Mouse (Mus musculus) kidney, postnatal 0 days (tissue): ENCODE data around the gene Prokr1. TPM values are rescaled to one million over a fixed set of nuclear protein-coding genes. Genes with fewer than 3 reads are reported as not detected.

Experiments used
- ATAC-seq: fragments of 200-750 bp; cut with Nextera tagmentation; replicated peaks from 2 replicates; pipeline ENCODE4 v1.8.0; 2017; ENCODE audit warnings: low read depth, moderate number of reproducible peaks, moderate TSS enrichment, moderate library complexity; ENCODE audit not compliant: low FRiP score
- DNase-seq: peaks from one replicate; pipeline ENCODE4 v3.0.0-alpha.2; 2016; ENCODE audit warnings: low spot score
- H3K27ac ChIP-seq: fragments of 300-500 bp; sonication (generic); 2 replicates; pipeline ENCODE4 v1.5.1; 2014; ENCODE audit warnings: mild to moderate bottlenecking
- H3K27me3 ChIP-seq: fragments of 300-500 bp; sonication (generic); 2 replicates; pipeline ENCODE4 v1.6.1; 2014; ENCODE audit warnings: low read length, mixed read lengths; ENCODE audit not compliant: insufficient read depth
- H3K36me3 ChIP-seq: fragments of 300-500 bp; sonication (generic); 2 replicates; pipeline ENCODE4 v1.6.1; 2014; ENCODE audit warnings: low read length, mixed read lengths; ENCODE audit not compliant: insufficient read depth
- H3K4me1 ChIP-seq: fragments of 300-500 bp; sonication (generic); replicated peaks from 2 replicates; pipeline ENCODE4 v1.6.1; 2014; ENCODE audit warnings: antibody characterized with exemption, low read length, mixed read lengths; ENCODE audit not compliant: insufficient read depth
- H3K4me2 ChIP-seq: fragments of 300-500 bp; sonication (generic); 2 replicates; pipeline ENCODE4 v1.6.1; 2014; ENCODE audit warnings: mild to moderate bottlenecking, low read length, moderate library complexity, mixed read lengths
- H3K4me3 ChIP-seq: fragments of 300-500 bp; sonication (generic); replicated peaks from 2 replicates; pipeline ENCODE4 v1.5.1; 2014; ENCODE audit warnings: low read depth, low read length
- H3K9ac ChIP-seq: fragments of 300-500 bp; sonication (generic); 2 replicates; pipeline ENCODE4 v1.6.1; 2014; ENCODE audit warnings: low read depth, low read length
- H3K9me3 ChIP-seq: fragments of 300-500 bp; sonication (generic); replicated peaks from 2 replicates; pipeline ENCODE4 v1.6.1; 2016; ENCODE audit warnings: low read length, inconsistent platforms, mixed read lengths
- CTCF ChIP-seq: IDR thresholded peaks from 2 replicates; pipeline ENCODE4 v1.5.1; 2016; ENCODE audit warnings: antibody characterized with exemption, low read depth, mild to moderate bottlenecking, moderate library complexity
- WGBS: fragments of 180-500 bp; shearing (Covaris S2); extraction: QIAGEN DNeasy Blood & Tissue Kit; methylation state at CpG from one replicate; pipeline ENCODE4 v1.1.7; 2014; 5-methylcytosine and 5-hydroxymethylcytosine counted together
- polyA plus RNA-seq: library from polyadenylated mRNA; unstranded; fragments of >200 nt; fragmentation: Nextera tagmentation; extraction: Ambion mirVana; gene quantifications from 2 replicates; pipeline ENCODE4 v1.2.1, GENCODE M21; 2015

Prokr1 gene
- polyA plus RNA-seq, 1 experiment from 2014 or later = 2.5 TPM

- Histone ChIP-seq H3K27me3 (no peaks in the 10 kb centered on the region), H3K4me2 (no peak overlapping the region), H3K9me3 (no peaks in the 10 kb centered on the region), H3K9ac (no peak overlapping the region), H3K4me1 (peaks cover 5% of the 10 kb centered on the region; the same call in 1 of the 2 replicates), H3K4me3 (no peak overlapping the region), H3K27ac (no peak overlapping the region), H3K36me3 (no peaks in the 10 kb centered on the region)
- DNase-seq (peak; percentile 34), ATAC-seq (no peak)
- no peak for TF ChIP-seq CTCF
- 67% methylated on average over 15 of the region's 15 CpGs for WGBS
Measured at GRCm38 (mm10) chr6:87538376-87539270, 51.9 kb downstream of the Prokr1 start.

DNA sequence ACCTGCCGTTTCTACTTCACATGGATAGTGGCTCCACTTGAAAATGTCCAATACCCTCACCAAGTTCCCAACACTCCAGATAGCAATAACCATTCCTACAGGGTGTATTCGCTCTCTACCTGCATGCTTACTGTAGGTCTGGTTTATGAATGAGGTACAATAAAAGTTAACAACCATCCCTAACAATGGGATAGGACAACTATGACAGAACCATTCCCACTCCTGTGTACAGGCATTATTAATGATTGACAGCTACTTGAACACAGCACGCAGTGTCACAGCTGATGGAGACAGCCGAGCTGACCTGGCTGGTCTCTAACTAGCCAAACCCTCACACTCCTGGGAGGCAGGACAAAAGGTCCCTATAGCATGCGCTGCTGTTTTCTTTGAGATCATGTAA, 52.9 kb downstream of the Prokr1 start:
- no peaks in the 10 kb centered on the region for H3K36me3 ChIP-seq

DNA sequence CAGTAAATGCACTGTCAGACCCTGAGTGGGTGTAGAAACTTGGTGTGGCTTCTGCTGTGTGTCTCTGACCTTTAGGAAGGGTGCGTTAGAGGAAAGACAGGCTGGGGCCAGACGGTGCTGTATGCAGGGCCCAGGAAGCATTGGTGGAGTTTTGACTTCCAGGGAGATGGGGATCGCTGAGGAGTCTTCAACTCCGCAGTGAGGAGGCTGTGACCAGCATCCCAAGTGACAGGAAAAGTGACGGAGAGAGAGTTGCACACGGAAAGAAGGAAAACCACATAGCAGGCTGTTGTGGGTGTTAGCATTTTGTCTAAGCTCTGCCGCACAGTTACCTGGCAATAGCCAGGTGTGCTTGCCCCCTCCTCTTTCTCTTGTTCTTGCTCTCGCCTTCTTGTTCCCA, 54.3 kb downstream of the Prokr1 start:
- H3K27ac ChIP-seq = no peak overlapping the region
- TF ChIP-seq CTCF = no peak
- H3K9me3 ChIP-seq = no peaks in the 10 kb centered on the region
- H3K9ac ChIP-seq = no peak overlapping the region
- no peak overlapping the region for H3K4me2 ChIP-seq
- no peak for ATAC-seq
- H3K4me3 ChIP-seq = no peak overlapping the region
- DNase-seq = no peak
- no peaks in the 10 kb centered on the region for H3K36me3 ChIP-seq
- H3K27me3 ChIP-seq = no peaks in the 10 kb centered on the region
- WGBS = 72% methylated on average over 8 of the region's 8 CpGs
- H3K4me1 ChIP-seq = 0 out of 2 replicates have a peak, but pooled peaks cover 5% of the 10 kb centered on the region

More for the DNA sequence above, 52.9 kb downstream of the Prokr1 start:
- Histone ChIP-seq H3K9me3 (no peaks in the 10 kb centered on the region), H3K4me2 (no peak overlapping the region), H3K27me3 (no peaks in the 10 kb centered on the region), H3K27ac (no peak overlapping the region), H3K4me3 (no peak overlapping the region), H3K4me1 (peaks cover 5% of the 10 kb centered on the region; the same call in 1 of the 2 replicates), H3K9ac (no peak overlapping the region)
- no peak for TF ChIP-seq CTCF
- no peak for DNase-seq
- no peak for ATAC-seq
- WGBS = 60% methylated on average over 5 of the region's 5 CpGs

DNA sequence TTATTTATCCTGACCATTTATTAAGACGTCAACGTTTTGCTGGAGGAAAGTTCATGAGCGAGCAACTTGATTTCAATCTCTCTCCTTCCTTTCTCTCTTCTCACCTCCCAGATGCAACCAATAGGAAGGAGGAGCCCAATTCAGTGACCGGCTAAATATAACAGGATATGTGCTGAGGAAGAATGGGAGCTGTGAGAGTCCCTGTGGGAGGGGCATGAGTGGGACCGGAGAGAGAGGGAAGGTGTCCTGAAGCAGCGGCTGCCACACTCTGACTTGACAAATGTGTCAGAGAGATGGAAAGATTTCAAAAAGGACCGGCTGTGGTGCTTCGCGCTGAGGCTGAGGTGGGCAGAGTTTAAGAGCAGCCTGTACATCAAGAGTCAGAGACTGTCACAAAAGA, 54.9 kb downstream of the Prokr1 start:
- no peak for TF ChIP-seq CTCF
- Histone ChIP-seq H3K27ac (no peak overlapping the region), H3K9ac (no peak overlapping the region), H3K4me1 (0 out of 2 replicates have a peak, but pooled peaks cover 5% of the 10 kb centered on the region), H3K36me3 (no peaks in the 10 kb centered on the region), H3K4me3 (no peak overlapping the region), H3K9me3 (no peaks in the 10 kb centered on the region), H3K4me2 (no peak overlapping the region), H3K27me3 (no peaks in the 10 kb centered on the region)
- no peak for ATAC-seq
- peak; percentile 21 for DNase-seq
- 40% methylated on average over 9 of the region's 9 CpGs for WGBS

DNA sequence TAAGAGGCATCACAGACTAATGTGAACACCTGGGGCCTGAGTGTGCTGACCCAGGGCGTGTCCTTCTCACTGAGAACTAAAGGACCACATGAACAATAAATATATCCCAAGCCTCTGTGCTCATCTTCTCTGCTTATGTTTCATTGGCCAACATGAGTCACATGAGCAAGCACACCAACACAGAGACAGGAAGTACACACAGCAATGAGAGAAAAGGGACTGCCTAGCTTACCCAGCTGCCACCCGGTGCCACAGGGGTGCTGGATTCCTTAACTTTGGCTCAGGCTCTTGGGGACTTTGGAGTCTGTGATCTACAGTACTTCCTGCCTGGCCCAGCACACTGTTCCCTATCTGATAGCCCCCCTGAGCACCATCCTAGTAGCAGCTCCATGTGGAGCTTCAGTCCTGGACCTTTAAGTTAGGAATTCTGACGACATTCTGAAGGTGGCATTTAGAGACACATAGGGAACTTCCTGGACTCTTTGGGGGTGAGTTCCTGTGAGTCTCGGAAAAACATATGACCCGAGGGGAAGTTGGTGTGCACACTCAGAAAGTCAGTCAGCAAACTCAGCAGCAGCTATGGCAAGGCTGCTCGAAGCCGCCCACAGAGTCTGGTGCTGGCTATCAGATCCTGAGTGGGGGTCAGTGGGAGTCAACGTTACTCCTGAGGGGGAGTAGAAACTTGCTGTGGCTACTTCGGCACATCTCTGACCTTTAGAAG, 55.5 kb downstream of the Prokr1 start:
- H3K27ac ChIP-seq = no peak overlapping the region
- H3K9me3 ChIP-seq = no peaks in the 10 kb centered on the region
- no peak overlapping the region for H3K4me2 ChIP-seq
- TF ChIP-seq CTCF = no peak
- H3K36me3 ChIP-seq = no peaks in the 10 kb centered on the region
- no peak overlapping the region for H3K9ac ChIP-seq
- 47% methylated on average over 9 of the region's 9 CpGs for WGBS
- H3K4me1 ChIP-seq = 0 out of 2 replicates have a peak, but pooled peaks cover 5% of the 10 kb centered on the region
- no peaks in the 10 kb centered on the region for H3K27me3 ChIP-seq
- no peak overlapping the region for H3K4me3 ChIP-seq
- no peak for DNase-seq
- ATAC-seq = no peak

DNA sequence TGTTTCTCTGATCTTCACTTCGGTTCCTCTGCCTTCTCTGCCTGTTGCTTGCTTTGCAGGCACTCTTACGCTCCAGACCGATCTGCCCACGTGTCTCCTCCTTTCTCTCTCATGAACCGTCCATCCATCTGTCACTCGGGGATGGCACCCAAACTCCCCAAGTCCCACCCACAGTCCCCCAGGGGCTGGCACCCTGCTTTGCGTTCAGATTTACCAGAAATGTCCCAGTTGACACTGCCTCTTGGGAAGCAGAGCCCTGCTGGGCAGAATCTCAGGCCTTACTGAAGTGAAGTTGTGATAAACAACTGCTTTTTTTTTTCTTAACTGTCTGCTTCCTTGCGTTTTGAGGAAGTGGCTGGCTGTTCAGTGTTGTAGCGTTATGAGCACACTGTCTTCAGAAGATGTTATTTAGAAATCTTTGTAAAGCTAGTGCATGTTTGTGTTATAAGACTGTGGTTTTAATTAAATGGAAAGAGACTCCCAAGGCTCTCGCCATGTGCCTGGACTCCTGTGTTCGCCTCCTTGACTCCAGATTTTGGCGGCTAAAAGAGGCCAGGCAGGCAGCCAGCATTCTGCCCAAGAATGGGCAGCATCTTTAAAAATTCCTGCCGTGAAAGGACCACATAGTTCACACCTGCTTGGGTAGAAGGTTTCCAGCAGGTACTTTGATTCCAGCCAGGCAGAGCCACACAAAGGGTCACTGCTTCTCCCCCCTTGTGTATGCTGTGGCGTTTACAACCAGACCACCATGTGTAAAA, 57.4 kb downstream of the Prokr1 start, which contains the start of gene Arhgap25:
TSS of gene Arhgap25 (minus strand) at position 307 of the 758 bp plus-strand sequence.
- Histone ChIP-seq H3K4me1 (no peaks in the 10 kb centered on the region), H3K4me2 (no peak within 1 kb of the TSS), H3K4me3 (no peak within 1 kb of the TSS), H3K9ac (no peak within 1 kb of the TSS), H3K27ac (no peak within 1 kb of the TSS), H3K36me3 (no peaks in the 10 kb centered on the region), H3K9me3 (no peaks in the 10 kb centered on the region), H3K27me3 (no peaks in the 10 kb centered on the region)
- 59% methylated on average over 14 of the region's 14 CpGs for WGBS
- TF ChIP-seq CTCF = no peak
- ATAC-seq = no peak
- no peak for DNase-seq
